ENCODE assay signal across 29 mouse cellular contexts in the genomic region with DNA sequence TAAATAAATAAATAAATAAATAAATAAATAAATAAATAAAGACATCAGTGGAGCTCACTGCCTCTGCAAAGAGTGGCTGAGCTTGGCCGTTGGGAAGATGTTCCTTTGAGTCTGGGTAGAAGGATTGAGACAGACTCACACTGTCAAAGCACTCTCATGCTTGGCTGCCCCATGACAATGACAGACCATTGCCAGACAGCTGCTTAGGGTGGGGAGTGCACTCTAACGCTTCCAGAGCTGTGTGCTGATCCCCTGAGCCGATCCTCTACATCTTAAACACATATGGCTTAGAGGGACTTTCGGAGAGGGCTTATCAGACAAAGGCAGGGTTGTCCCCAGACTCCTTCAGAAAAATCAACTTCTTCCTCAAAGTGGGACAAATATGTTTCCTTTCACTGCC.
A peak's percentile ranks its signal among the peaks of the same experiment; 100 is the strongest.
DNase-seq lines count a peak whose midpoint lies in the region; ATAC-seq lines count a peak whose summit lies in the region.
"Had no signal": no experiment of that assay in that cellular context is flagged by ENCODE, and none has a peak within 500 bp of the region (broad histone marks: within the 10 kb centered on the region; RNA-seq: fewer than 3 reads in every experiment).

No protein-coding gene starts in this region.

- H3K9ac ChIP-seq in forebrain, embryonic 11.5 days (ENCODE audit: low read length): no peak overlapping the region
- no peak overlapping the region for H3K9ac ChIP-seq in forebrain, embryonic 15.5 days (replicated peaks)
- no peak overlapping the region for H3K9ac ChIP-seq in hindbrain, embryonic 14.5 days
- H3K9ac ChIP-seq in hindbrain, embryonic 16.5 days (ENCODE audit: low read depth, low read length): no peak overlapping the region
- H3K9ac ChIP-seq in neural tube, embryonic 11.5 days (ENCODE audit: low read length): no peak overlapping the region
- no peak overlapping the region for H3K9ac ChIP-seq in neural tube, embryonic 15.5 days (replicated peaks)
- H3K9ac ChIP-seq in intestine, embryonic 16.5 days (ENCODE audit: low read depth, low read length): no peak overlapping the region
- H3K9ac ChIP-seq: heart, embryonic 15.5 days; intestine, embryonic 15.5 days; limb, embryonic 13.5 days; liver, embryonic 13.5 days; lung, embryonic 14.5 days had no signal

- H3K4me1 ChIP-seq in forebrain, embryonic 11.5 days (replicated peaks; ENCODE audit: control insufficient read depth, insufficient read depth, low read length): no peaks in the 10 kb centered on the region
- peaks cover 15% of the 10 kb centered on the region for H3K4me1 ChIP-seq in forebrain, embryonic 15.5 days
- peaks cover 16% of the 10 kb centered on the region; the same call in 1 of the 2 replicates for H3K4me1 ChIP-seq in hindbrain, embryonic 14.5 days (replicated peaks; ENCODE audit: control insufficient read depth, insufficient read depth, low read length)
- peaks cover 11% of the 10 kb centered on the region for H3K4me1 ChIP-seq in hindbrain, embryonic 16.5 days (ENCODE audit: control insufficient read depth, insufficient read depth, low read depth, low read length)
- no peaks in the 10 kb centered on the region for H3K4me1 ChIP-seq in neural tube, embryonic 11.5 days (ENCODE audit: control insufficient read depth, insufficient read depth, low read length)
- H3K4me1 ChIP-seq in neural tube, embryonic 15.5 days: peaks cover 15% of the 10 kb centered on the region
- H3K4me1 ChIP-seq in intestine, embryonic 16.5 days (ENCODE audit: control insufficient read depth, insufficient read depth, low read length): 0 out of 2 replicates have a peak, but pooled peaks cover 3% of the 10 kb centered on the region
- H3K4me1 ChIP-seq: intestine, embryonic 15.5 days had no signal

- no peak overlapping the region for H3K27ac ChIP-seq in forebrain, embryonic 11.5 days (ENCODE audit: low read depth, low read length)
- no peak overlapping the region for H3K27ac ChIP-seq in forebrain, embryonic 15.5 days (replicated peaks)
- no peak overlapping the region for H3K27ac ChIP-seq in hindbrain, embryonic 14.5 days
- H3K27ac ChIP-seq in hindbrain, embryonic 16.5 days (ENCODE audit: low read depth, low read length): no peak overlapping the region
- H3K27ac ChIP-seq in neural tube, embryonic 11.5 days (ENCODE audit: low read depth, low read length): no peak overlapping the region
- no peak overlapping the region for H3K27ac ChIP-seq in neural tube, embryonic 15.5 days (replicated peaks)
- no peak overlapping the region for H3K27ac ChIP-seq in intestine, embryonic 16.5 days (ENCODE audit: low read length)
- H3K27ac ChIP-seq: embryonic facial prominence, embryonic 10.5 days; heart, embryonic 15.5 days; intestine, embryonic 15.5 days; limb, embryonic 13.5 days; liver, embryonic 13.5 days; stomach, postnatal 0 days had no signal

- no peaks in the 10 kb centered on the region for H3K27me3 ChIP-seq in forebrain, embryonic 11.5 days (ENCODE audit: control insufficient read depth, insufficient read depth, low read length)
- H3K27me3 ChIP-seq in forebrain, embryonic 15.5 days: no peaks in the 10 kb centered on the region
- no peaks in the 10 kb centered on the region for H3K27me3 ChIP-seq in hindbrain, embryonic 14.5 days (ENCODE audit: control insufficient read depth, insufficient read depth, low read length)
- H3K27me3 ChIP-seq in hindbrain, embryonic 16.5 days (replicated peaks; ENCODE audit: control insufficient read depth, insufficient read depth, low read length): no peaks in the 10 kb centered on the region
- no peaks in the 10 kb centered on the region for H3K27me3 ChIP-seq in neural tube, embryonic 11.5 days (ENCODE audit: control insufficient read depth, insufficient read depth, low read length)
- no peaks in the 10 kb centered on the region for H3K27me3 ChIP-seq in neural tube, embryonic 15.5 days (replicated peaks)
- H3K27me3 ChIP-seq in intestine, embryonic 16.5 days (replicated peaks; ENCODE audit: control insufficient read depth, insufficient read depth, low read length): no peaks in the 10 kb centered on the region
- H3K27me3 ChIP-seq: heart, embryonic 15.5 days; intestine, embryonic 15.5 days; limb, embryonic 13.5 days; liver, embryonic 13.5 days; Patski had no signal

- H3K36me3 ChIP-seq in forebrain, embryonic 11.5 days (ENCODE audit: control insufficient read depth, insufficient read depth, low read length): no peaks in the 10 kb centered on the region
- H3K36me3 ChIP-seq in forebrain, embryonic 15.5 days: no peaks in the 10 kb centered on the region
- H3K36me3 ChIP-seq in hindbrain, embryonic 14.5 days (replicated peaks; ENCODE audit: control insufficient read depth, insufficient read depth): no peaks in the 10 kb centered on the region
- H3K36me3 ChIP-seq in hindbrain, embryonic 16.5 days (ENCODE audit: control insufficient read depth, insufficient read depth, low read length): no peaks in the 10 kb centered on the region
- no peaks in the 10 kb centered on the region for H3K36me3 ChIP-seq in neural tube, embryonic 11.5 days (ENCODE audit: control insufficient read depth, insufficient read depth, low read length)
- no peaks in the 10 kb centered on the region for H3K36me3 ChIP-seq in neural tube, embryonic 15.5 days
- H3K36me3 ChIP-seq in intestine, embryonic 16.5 days (ENCODE audit: control insufficient read depth, insufficient read depth, low read length): no peaks in the 10 kb centered on the region
- H3K36me3 ChIP-seq: embryonic facial prominence, embryonic 10.5 days; heart, embryonic 15.5 days; intestine, embryonic 15.5 days; limb, embryonic 13.5 days; liver, embryonic 13.5 days had no signal

- no peak overlapping the region for H3K4me3 ChIP-seq in forebrain, embryonic 11.5 days (ENCODE audit: low read depth, low read length)
- no peak overlapping the region for H3K4me3 ChIP-seq in forebrain, embryonic 15.5 days
- no peak overlapping the region for H3K4me3 ChIP-seq in hindbrain, embryonic 14.5 days (replicated peaks; ENCODE audit: low read length)
- H3K4me3 ChIP-seq in hindbrain, embryonic 16.5 days (ENCODE audit: low read length): no peak overlapping the region
- no peak overlapping the region for H3K4me3 ChIP-seq in neural tube, embryonic 11.5 days (ENCODE audit: low read depth, low read length)
- H3K4me3 ChIP-seq in neural tube, embryonic 15.5 days (replicated peaks): no peak overlapping the region
- H3K4me3 ChIP-seq in intestine, embryonic 16.5 days (ENCODE audit: low read length): no peak overlapping the region
- H3K4me3 ChIP-seq: embryonic facial prominence, embryonic 10.5 days; heart, embryonic 15.5 days; intestine, embryonic 15.5 days; limb, embryonic 13.5 days; liver, embryonic 13.5 days; megakaryocyte, embryonic 14.5 days had no signal

- 0 out of 2 replicates have a peak, but pooled peaks have one; percentile 38 for ATAC-seq in forebrain, embryonic 11.5 days (replicated peaks; ENCODE audit: low FRiP score)
- ATAC-seq in forebrain, embryonic 15.5 days (replicated peaks): no peak
- 0 out of 2 replicates have a peak, but pooled peaks have one; percentile 15 for ATAC-seq in hindbrain, embryonic 14.5 days (ENCODE audit: low FRiP score)
- no peak for ATAC-seq in hindbrain, embryonic 16.5 days
- 0 out of 2 replicates have a peak, but pooled peaks have one; percentile 24 for ATAC-seq in neural tube, embryonic 11.5 days (ENCODE audit: insufficient read depth, low FRiP score, low TSS enrichment)
- no peak for ATAC-seq in neural tube, embryonic 15.5 days (ENCODE audit: low FRiP score)
- ATAC-seq in intestine, embryonic 16.5 days: no peak
- ATAC-seq: CD4-positive, CD25-positive, alpha-beta regulatory T cell, adult 4 months; intestine, embryonic 15.5 days; Patski had no signal

- no peak for DNase-seq in forebrain, embryonic 11.5 days (ENCODE audit: low spot score)
- no peak for DNase-seq in hindbrain, embryonic 14.5 days (ENCODE audit: low spot score)
- DNase-seq in neural tube, embryonic 11.5 days (ENCODE audit: low spot score): no peak
- peak; percentile 41 for DNase-seq in retina, postnatal 7 days (ENCODE audit: low read depth, low spot score)
- DNase-seq: adrenal gland, adult 2 months; cerebellum, adult 18-20 months; cerebellum, postnatal 14 days; gastrocnemius, postnatal 36 days; kidney, adult 9 months; kidney, postnatal 14 days; layer of hippocampus, postnatal 36 days; liver, embryonic 13.5 days; lung, embryonic 14.5 days; lung, postnatal 36 days; right cerebral cortex, postnatal 14 days; thymus, adult 2 months; thymus, postnatal 4 days had no signal

- 17% methylated on average over 4 of the region's 4 CpGs for WGBS in forebrain, embryonic 11.5 days
- 16% methylated on average over 4 of the region's 4 CpGs for WGBS in forebrain, embryonic 15.5 days
- 30% methylated on average over 4 of the region's 4 CpGs for WGBS in hindbrain, embryonic 14.5 days
- WGBS in hindbrain, embryonic 16.5 days: 23% methylated on average over 4 of the region's 4 CpGs
- WGBS in neural tube, embryonic 11.5 days: 39% methylated on average over 4 of the region's 4 CpGs
- 33% methylated on average over 4 of the region's 4 CpGs for WGBS in neural tube, embryonic 15.5 days
- WGBS in intestine, embryonic 16.5 days: 59% methylated on average over 4 of the region's 4 CpGs

- no peaks in the 10 kb centered on the region for H3K9me3 ChIP-seq in forebrain, embryonic 11.5 days (ENCODE audit: control insufficient read depth, low read length)
- no peaks in the 10 kb centered on the region for H3K9me3 ChIP-seq in forebrain, embryonic 15.5 days
- no peaks in the 10 kb centered on the region for H3K9me3 ChIP-seq in hindbrain, embryonic 14.5 days (ENCODE audit: control insufficient read depth, low read length)
- H3K9me3 ChIP-seq in hindbrain, embryonic 16.5 days (ENCODE audit: control insufficient read depth, low read length): no peaks in the 10 kb centered on the region
- H3K9me3 ChIP-seq in neural tube, embryonic 11.5 days (ENCODE audit: control insufficient read depth, low read length): no peaks in the 10 kb centered on the region
- no peaks in the 10 kb centered on the region for H3K9me3 ChIP-seq in neural tube, embryonic 15.5 days (replicated peaks)
- H3K9me3 ChIP-seq in intestine, embryonic 16.5 days (ENCODE audit: control insufficient read depth, low read length): no peaks in the 10 kb centered on the region
- H3K9me3 ChIP-seq: embryonic facial prominence, embryonic 10.5 days; heart, embryonic 15.5 days; intestine, embryonic 15.5 days; limb, embryonic 13.5 days; liver, embryonic 13.5 days; megakaryocyte, embryonic 14.5 days had no signal

- no peak overlapping the region for H3K4me2 ChIP-seq in forebrain, embryonic 11.5 days (ENCODE audit: low read depth, low read length, severe bottlenecking)
- H3K4me2 ChIP-seq in forebrain, embryonic 15.5 days (replicated peaks): no peak overlapping the region
- H3K4me2 ChIP-seq in hindbrain, embryonic 14.5 days (replicated peaks): no peak overlapping the region
- no peak overlapping the region for H3K4me2 ChIP-seq in hindbrain, embryonic 16.5 days (ENCODE audit: low read length)
- no peak overlapping the region for H3K4me2 ChIP-seq in neural tube, embryonic 11.5 days (ENCODE audit: low read depth)
- no peak overlapping the region for H3K4me2 ChIP-seq in neural tube, embryonic 15.5 days
- H3K4me2 ChIP-seq in intestine, embryonic 16.5 days (ENCODE audit: low read depth, low read length): no peak overlapping the region
- H3K4me2 ChIP-seq: heart, embryonic 15.5 days; intestine, embryonic 15.5 days; limb, embryonic 13.5 days; liver, embryonic 13.5 days; lung, embryonic 14.5 days had no signal

Comparison
In these comparisons a context has a peak if more than half of its experiments do, and no peak if none do; other contexts are left out.
1. ATAC-seq: peak in forebrain, embryonic 11.5 days (single experiment), hindbrain, embryonic 14.5 days (single experiment) and neural tube, embryonic 11.5 days (single experiment); none in forebrain, embryonic 15.5 days (single experiment), hindbrain, embryonic 16.5 days (single experiment), neural tube, embryonic 15.5 days (single experiment) and intestine, embryonic 16.5 days (single experiment).